ENCODE assay signal across 9 mouse cellular contexts in the genomic region with DNA sequence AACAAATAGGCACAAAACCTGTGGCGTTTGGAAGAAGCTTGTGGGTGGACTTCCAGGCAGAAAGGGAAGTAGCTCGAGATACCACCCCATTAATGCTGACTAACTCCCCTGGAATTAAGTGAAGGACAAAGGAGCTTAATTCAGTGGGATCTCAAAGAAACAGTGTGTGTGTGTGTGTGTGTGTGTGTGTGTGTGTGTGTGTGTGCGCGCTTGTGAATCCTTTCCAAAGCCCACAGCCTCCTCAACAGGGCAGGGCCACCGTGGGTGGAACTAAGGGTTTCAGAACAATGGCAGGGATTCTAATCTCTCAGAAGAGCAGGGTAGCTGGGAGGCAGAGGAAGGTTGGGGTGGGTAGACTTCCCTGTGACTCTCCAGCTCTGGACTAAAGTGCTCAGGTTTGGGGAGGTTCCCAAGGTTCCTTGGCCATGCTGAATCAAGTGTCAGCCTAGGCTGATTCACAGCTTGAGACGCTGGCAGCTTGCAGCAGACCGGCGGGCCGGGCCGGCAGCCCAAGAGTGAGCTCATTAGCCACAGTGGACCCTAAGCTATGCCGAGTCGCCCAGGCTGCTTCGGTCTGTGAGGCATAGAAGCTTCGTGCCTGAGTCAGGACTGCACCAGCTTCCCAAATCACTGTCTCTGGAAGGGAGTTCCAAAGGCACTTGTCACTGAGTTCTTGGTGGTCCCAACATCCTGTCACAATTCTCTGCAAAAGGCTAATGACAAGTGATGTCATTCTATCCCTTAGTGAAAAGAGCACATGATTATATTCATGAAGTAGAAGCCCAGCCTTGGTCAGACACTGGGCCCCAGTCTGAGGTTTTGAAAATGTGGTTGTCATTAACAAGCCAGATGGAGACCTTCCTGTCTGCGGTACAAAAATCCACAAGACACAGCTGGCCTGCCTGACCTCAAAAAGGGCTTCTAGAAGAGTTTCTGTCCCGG. TPM values are rescaled to one million over a fixed set of nuclear protein-coding genes. Genes with fewer than 3 reads are reported as not detected.
DNase-seq lines count a peak whose midpoint lies in the region; ATAC-seq and TF ChIP-seq lines count a peak whose summit lies in the region.
"Had no signal": no experiment of that assay in that cellular context is flagged by ENCODE, and none has a peak within 500 bp of the region (broad histone marks: within the 10 kb centered on the region; RNA-seq: fewer than 3 reads in every experiment).

No protein-coding gene starts in this region.

- H3K4me3 ChIP-seq in forebrain, embryonic 13.5 days = no peak overlapping the region
- no peak overlapping the region for H3K4me3 ChIP-seq in stomach, postnatal 0 days (ENCODE audit: low read depth, low read length)
- H3K4me3 ChIP-seq: embryonic facial prominence, embryonic 13.5 days had no signal

- H3K9me3 ChIP-seq in forebrain, embryonic 13.5 days (replicated peaks) = no peaks in the 10 kb centered on the region
- H3K9me3 ChIP-seq in stomach, postnatal 0 days (ENCODE audit: control insufficient read depth, low read length) = no peaks in the 10 kb centered on the region
- H3K9me3 ChIP-seq: embryonic facial prominence, embryonic 13.5 days had no signal

- no peaks in the 10 kb centered on the region for H3K36me3 ChIP-seq in forebrain, embryonic 13.5 days (ENCODE audit: poor library complexity, severe bottlenecking)
- H3K36me3 ChIP-seq in stomach, postnatal 0 days (ENCODE audit: control insufficient read depth, insufficient read depth, low read length) = no peaks in the 10 kb centered on the region
- H3K36me3 ChIP-seq: embryonic facial prominence, embryonic 13.5 days had no signal

- H3K4me1 ChIP-seq in forebrain, embryonic 13.5 days = peaks cover 16% of the 10 kb centered on the region
- H3K4me1 ChIP-seq in stomach, postnatal 0 days (replicated peaks; ENCODE audit: control insufficient read depth, insufficient read depth) = peaks cover 7% of the 10 kb centered on the region

- intact Hi-C loops in heart, postnatal 36 days (cut with DNase I) = loop anchor here (1.0 to 10.0 kb wide), 2 partner anchors 20 to 287 kb away; no protein-coding TSS in a partner anchor

- no peak for TF ChIP-seq CTCF in stomach, postnatal 0 days (IDR thresholded peaks at IDR 0.05; ENCODE audit: low read depth)

- ATAC-seq in cerebellum, adult (ENCODE audit: insufficient number of reproducible peaks, low FRiP score, low TSS enrichment) = peak; percentile 87
- peak; percentile 85 for ATAC-seq in forebrain, embryonic 13.5 days
- ATAC-seq in stomach, postnatal 0 days (ENCODE audit: low FRiP score, low TSS enrichment) = no peak

- peaks cover 2% of the 10 kb centered on the region; the same call in 1 of the 2 replicates for H3K27me3 ChIP-seq in forebrain, embryonic 13.5 days
- H3K27me3 ChIP-seq in stomach, postnatal 0 days (ENCODE audit: control insufficient read depth, insufficient read depth, low read length) = no peaks in the 10 kb centered on the region

- 10% methylated on average over 16 of the region's 16 CpGs for WGBS in forebrain, embryonic 13.5 days
- 40% methylated on average over 16 of the region's 16 CpGs for WGBS in stomach, postnatal 0 days

- peak overlapping the region; percentile 22; the same call in 1 of the 2 replicates for H3K4me2 ChIP-seq in forebrain, embryonic 13.5 days
- H3K4me2 ChIP-seq in stomach, postnatal 0 days (replicated peaks; ENCODE audit: low read depth) = no peak overlapping the region
- H3K4me2 ChIP-seq: embryonic facial prominence, embryonic 13.5 days had no signal

- H3K27ac ChIP-seq in forebrain, embryonic 13.5 days = peak overlapping the region; percentile 44; the same call in 1 of the 2 replicates
- 0 out of 2 replicates have a peak overlapping the region, but pooled peaks have one; percentile 14 for H3K27ac ChIP-seq in stomach, postnatal 0 days (replicated peaks)
- H3K27ac ChIP-seq: embryonic facial prominence, embryonic 13.5 days had no signal

- peak; percentile 86 for DNase-seq in NIH3T3 (ENCODE audit: low read depth)
- peak; percentile 61 to 63 for DNase-seq in heart, postnatal 36 days
- DNase-seq in stomach, postnatal 0 days (ENCODE audit: low spot score) = no peak
- no peak for DNase-seq in kidney, postnatal 14 days
- DNase-seq in right cerebral cortex, adult 18-20 months = no peak
- DNase-seq in right cerebral cortex, postnatal 25 days = no peak

- no peak overlapping the region for H3K9ac ChIP-seq in forebrain, embryonic 13.5 days
- no peak overlapping the region for H3K9ac ChIP-seq in stomach, postnatal 0 days (ENCODE audit: low read length)
- H3K9ac ChIP-seq: embryonic facial prominence, embryonic 13.5 days had no signal

- no peak for TF ChIP-seq EP300 in stomach, postnatal 0 days (optimal IDR thresholded peaks at IDR 0.05)

RNA-seq across cellular contexts. Expression of a gene that starts 59.6 kb away (rescaled TPM):
- polyA plus RNA-seq in forebrain, embryonic 13.5 days (2015; fragmentation: Nextera tagmentation; extraction: Ambion mirVana) = 9.5 and 10.1 TPM in 2 replicates
- 10 to 100 TPM in 1 of 2 experiments, 1 to 10 TPM in 1; 3.8 to 12.9 TPM for total RNA-seq in heart, postnatal 36 days (2021)
- 6.6 and 7.3 TPM in 2 replicates for polyA plus RNA-seq in stomach, postnatal 0 days (2015; fragmentation: Nextera tagmentation; extraction: Ambion mirVana)

Comparison
In these comparisons a context has a peak if more than half of its experiments do, and no peak if none do; other contexts are left out.
1. DNase-seq: peak in NIH3T3 (single experiment) and heart, postnatal 36 days (2 of 2); none in stomach, postnatal 0 days (single experiment), kidney, postnatal 14 days (single experiment), right cerebral cortex, adult 18-20 months (single experiment) and right cerebral cortex, postnatal 25 days (single experiment).